ENCODE assay signal across 8 mouse cellular contexts in the genomic region with DNA sequence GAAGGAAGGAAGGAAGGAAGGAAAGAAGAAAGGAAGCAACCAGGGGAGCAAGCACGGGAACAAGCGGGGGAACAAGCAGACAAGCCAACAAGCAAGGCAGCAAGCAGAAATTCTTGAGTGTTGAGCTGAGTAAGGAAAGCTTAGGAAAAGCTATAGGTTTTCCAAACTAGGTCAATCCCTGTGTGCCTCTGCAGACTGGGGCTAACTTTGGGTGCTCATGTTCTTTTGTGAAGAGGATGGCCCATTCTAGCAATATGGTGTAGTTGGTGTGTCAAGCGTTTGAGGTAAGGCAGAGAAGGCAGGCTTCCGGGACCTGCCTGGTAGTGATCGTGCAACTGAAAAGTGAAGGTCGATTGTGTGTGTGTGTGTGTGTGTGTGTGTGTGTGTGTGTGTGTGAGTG. TPM values are rescaled to one million over a fixed set of nuclear protein-coding genes. Genes with fewer than 3 reads are reported as not detected.
DNase-seq lines count a peak whose midpoint lies in the region; ATAC-seq lines count a peak whose summit lies in the region.

No protein-coding gene starts in this region.

- H3K4me3 ChIP-seq in megakaryocyte, embryonic 14.5 days (replicated peaks): peak overlapping the region; percentile 12

- ATAC-seq in megakaryocyte, adult 5-6 weeks (ENCODE audit: poor library complexity, severe bottlenecking): no peak
- no peak for ATAC-seq in granulocyte monocyte progenitor cell, adult 5-6 weeks (replicated peaks; ENCODE audit: poor library complexity, severe bottlenecking)

- DNase-seq in gastrocnemius, adult 18-20 months (ENCODE audit: low spot score): peak; percentile 6
- no peak for DNase-seq in gastrocnemius, postnatal 10 days
- peak; percentile 8 for DNase-seq in adrenal gland, postnatal 14 days
- DNase-seq in heart, postnatal 14 days: peak; percentile 2 to 4
- DNase-seq in right cerebral cortex, postnatal 36 days (ENCODE audit: low spot score in 2 of 2): peak; percentile 11 to 21

- no peaks in the 10 kb centered on the region for H3K9me3 ChIP-seq in megakaryocyte, embryonic 14.5 days

- H3K27me3 ChIP-seq in megakaryocyte, embryonic 14.5 days (replicated peaks): peaks cover 38% of the 10 kb centered on the region

- H3K4me1 ChIP-seq in megakaryocyte, embryonic 14.5 days: peaks cover 30% of the 10 kb centered on the region

- intact Hi-C loops in heart, postnatal 14 days (cut with DNase I): loop anchor here (5.0 kb wide), 6 partner anchors 53 to 458 kb away; a partner anchor contains a TSS

- H3K36me3 ChIP-seq in megakaryocyte, embryonic 14.5 days (replicated peaks; ENCODE audit: low read length): no peaks in the 10 kb centered on the region

RNA-seq across cellular contexts. Expression of a gene that starts 54.8 kb away (rescaled TPM):
- 1 to 10 TPM; 5.7 to 6.4 TPM for total RNA-seq in gastrocnemius, adult 18-20 months (2021)
- 10 to 100 TPM; 19.6 to 26.5 TPM for total RNA-seq in gastrocnemius, postnatal 10 days (2021)
- polyA plus RNA-seq in megakaryocyte, embryonic 14.5 days (2012; ENCODE audit: insufficient read depth, low replicate concordance): 9.4 TPM in 1 of 2 replicates, not detected in the other
- total RNA-seq in megakaryocyte, adult 5-6 weeks (2015): 181 and 207 TPM in 2 replicates
- total RNA-seq in megakaryocyte, adult 5-6 weeks (2017): 125 and 151 TPM in 2 replicates
- total RNA-seq in adrenal gland, postnatal 14 days (2021): 36.6 and 38.2 TPM in 2 replicates
- 10 to 100 TPM; 16.3 to 28.0 TPM for total RNA-seq in heart, postnatal 14 days (2021)
- 179 and 238 TPM in 2 replicates for total RNA-seq in granulocyte monocyte progenitor cell, adult 5-6 weeks (2014; fragmentation: Nextera tagmentation)
- 121 and 148 TPM in 2 replicates for total RNA-seq in granulocyte monocyte progenitor cell, adult 5-6 weeks (2017)
